Mouse (Mus musculus) induced T-regulatory cell, adult 2 months (primary cell): Measurements from ENCODE around the gene Erbin.

ENCODE experiments used
- DNase-seq: peaks from one replicate; pipeline ENCODE4 v3.0.0-alpha.2; 2012; ENCODE audit warnings: low read depth

The Erbin gene

GRCm38 (mm10) chr13:103806210-103806851 is 114.0 kb downstream of the Erbin start:
- DNase-seq: no peak

- no peak for DNase-seq
These were observed 116.6 kb downstream of the Erbin start for GRCm38 (mm10) chr13:103803721-103804120.

- DNase-seq: no peak
These were observed 119.3 kb downstream of the Erbin start for GRCm38 (mm10) chr13:103801021-103801420.

- no peak for DNase-seq
These were observed 125.4 kb downstream of the Erbin start for GRCm38 (mm10) chr13:103794688-103795543.

- DNase-seq: peak; percentile 79
These were observed 140.3 kb downstream of the Erbin start for GRCm38 (mm10) chr13:103779922-103780585.

GRCm38 (mm10) chr13:103777126-103777525 is 143.2 kb downstream of the Erbin start:
- DNase-seq: no peak

- DNase-seq: peak; percentile 92
These were observed 146.1 kb downstream of the Erbin start, which contains the start of gene Srek1 for GRCm38 (mm10) chr13:103774119-103774757. TSS of gene Srek1 (minus strand) at chr13:103774608.

GRCm38 (mm10) chr13:103773407-103774118 is 146.8 kb downstream of the Erbin start:
- DNase-seq: no peak

- DNase-seq: no peak
These were observed 147.4 kb downstream of the Erbin start for GRCm38 (mm10) chr13:103772917-103773316.

GRCm38 (mm10) chr13:103770821-103771220 is 149.5 kb downstream of the Erbin start:
- DNase-seq: no peak
